Mouse (Mus musculus) adrenal gland, postnatal 14 days (tissue): ENCODE results near the gene Veph1. TPM values are rescaled to one million over a fixed set of nuclear protein-coding genes. Genes with fewer than 3 reads are reported as not detected.

Experiments
- DNase-seq: peaks from one replicate; pipeline ENCODE4 v3.0.0; 2021; ENCODE audit warnings: mixed read lengths
- total RNA-seq: library from RNA; stranded (reverse); gene quantifications from 2 replicates; pipeline ENCODE4 v1.2.3, GENCODE M21; 2021

The Veph1 gene
- total RNA-seq, 1 experiment from 2014 or later, result not detected

DNA sequence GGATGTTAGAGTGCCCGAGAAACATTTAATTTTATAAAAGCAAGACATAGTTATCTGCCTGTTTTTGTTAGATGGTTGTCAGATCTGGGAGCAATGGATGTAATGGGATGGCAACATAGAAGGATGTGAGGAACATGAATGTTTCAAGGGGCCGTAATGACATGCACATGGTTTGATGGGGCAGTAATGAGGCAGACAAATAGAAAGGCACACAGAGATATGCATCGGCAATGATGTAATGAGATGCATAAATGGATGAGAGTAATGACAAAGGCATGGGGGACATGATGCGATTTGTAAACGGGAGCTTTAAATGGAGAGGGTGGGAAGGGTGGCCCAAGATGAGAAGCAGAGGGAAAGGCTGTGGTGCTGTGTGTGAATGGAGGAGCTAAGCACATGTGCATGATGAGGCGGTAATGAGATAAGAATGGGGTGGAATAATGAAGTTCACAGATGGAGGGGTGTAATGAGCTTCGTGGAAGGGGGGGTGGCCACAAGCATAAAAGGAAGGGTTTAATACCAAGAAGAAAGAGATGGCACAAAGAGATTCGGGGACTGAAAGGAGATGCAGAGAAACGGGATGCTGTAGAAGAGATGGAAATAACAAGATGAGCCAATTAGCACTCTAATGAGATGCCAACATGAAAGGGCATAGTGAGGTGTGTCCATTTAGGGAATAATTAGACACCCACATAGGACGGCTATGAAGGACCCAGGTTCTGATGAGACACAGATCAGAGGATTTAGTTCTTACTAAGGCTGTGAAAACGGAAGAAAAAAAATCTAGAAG, 194.6 kb downstream of the Veph1 start:
- DNase-seq, result no peak

DNA sequence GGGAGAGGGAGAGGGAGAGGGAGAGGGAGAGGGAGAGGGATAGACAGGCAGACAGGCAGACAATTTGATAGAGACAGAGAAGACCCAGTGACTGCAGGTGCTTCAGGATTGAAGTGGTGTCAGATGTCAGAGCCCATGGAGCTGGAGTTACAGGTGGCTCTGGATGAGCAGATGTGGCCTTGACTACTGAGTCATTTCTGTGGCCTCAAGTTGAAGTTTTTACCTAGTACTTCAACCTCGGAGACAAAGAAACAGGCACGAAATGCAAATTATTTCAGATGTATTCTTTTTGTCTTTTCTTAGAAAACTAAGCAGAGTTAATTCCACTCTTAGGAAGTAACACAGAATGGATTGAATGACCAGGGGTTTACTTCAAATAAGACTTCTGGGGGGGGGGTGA, 195.6 kb downstream of the Veph1 start:
- DNase-seq, result no peak

DNA sequence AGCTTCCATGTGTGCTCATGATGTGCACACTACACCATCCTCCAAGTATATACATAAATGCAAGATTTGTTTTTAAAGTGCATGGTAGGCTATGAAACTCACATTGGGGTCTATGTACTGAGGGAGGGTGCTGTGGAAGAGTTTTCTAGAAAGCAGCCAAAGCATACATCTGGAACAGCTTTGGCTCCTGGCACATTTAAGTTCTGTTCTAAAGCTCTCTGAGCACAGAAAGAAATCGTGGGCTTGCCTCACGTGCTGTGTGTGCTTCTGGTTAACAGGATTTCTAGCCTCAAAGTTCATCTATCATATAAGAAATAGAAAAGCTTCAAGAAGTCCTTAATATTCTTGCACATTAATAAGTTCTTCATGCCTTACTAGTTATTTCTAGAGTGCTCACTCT, 204.9 kb downstream of the Veph1 start:
- no peak for DNase-seq

DNA sequence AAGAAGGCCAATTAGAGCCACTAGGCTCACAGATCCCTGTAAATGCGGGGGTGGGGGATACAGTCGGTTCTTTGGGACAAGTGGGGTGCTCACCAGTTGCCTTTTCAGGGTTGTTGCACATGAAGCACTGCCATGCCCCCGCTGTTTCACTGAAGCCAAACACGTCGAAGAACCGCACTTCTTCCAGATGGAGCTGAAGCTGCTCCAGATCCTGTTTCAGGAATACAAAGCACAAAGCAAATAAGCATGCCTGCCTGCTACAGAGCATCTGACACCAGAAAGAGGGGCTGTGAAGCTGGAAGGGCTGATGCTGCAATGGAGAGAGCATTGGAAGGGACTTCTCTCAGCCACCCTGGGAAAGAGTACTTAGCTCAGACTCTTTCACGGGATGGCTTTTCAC, 209.0 kb downstream of the Veph1 start:
- DNase-seq, result no peak

DNA sequence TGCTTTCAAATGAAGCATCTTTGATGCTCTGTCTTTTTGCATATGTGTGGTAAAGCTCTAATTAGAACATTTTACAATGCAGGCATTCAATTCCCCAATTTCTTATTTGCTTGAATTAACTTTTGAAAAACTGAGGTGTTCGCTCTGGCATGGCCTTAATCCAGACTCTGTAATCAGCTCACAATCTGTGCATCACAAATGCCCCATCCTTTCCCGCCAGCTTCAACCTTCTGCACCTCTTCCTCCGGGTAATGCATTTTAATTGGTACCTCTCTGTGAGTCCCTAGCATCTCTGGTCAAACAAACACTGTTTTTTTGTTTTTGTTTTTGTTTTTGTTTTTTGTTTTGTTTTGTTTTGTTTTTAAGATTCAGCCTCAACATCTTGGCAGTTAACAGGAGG, 212.8 kb downstream of the Veph1 start:
- DNase-seq, result no peak

DNA sequence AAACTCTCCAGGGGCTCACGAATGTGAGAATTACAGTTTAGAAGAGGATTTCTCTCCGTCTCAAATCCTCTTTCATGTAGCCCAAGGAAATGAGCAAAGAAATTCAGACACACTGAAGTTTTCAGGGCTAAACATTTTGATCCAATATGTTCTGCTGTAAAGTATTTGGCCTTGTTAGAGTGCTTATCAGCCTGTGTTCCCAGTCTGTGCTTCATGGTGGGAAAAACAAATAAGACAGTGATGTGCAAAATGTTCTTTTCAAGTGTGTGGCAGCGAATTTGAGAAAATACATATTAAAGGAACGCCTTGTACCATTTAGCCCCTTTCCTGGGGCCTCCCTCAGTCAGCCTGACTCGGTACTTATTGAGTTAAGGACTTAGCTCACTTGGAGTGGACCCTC, 213.2 kb downstream of the Veph1 start:
- DNase-seq, result no peak

DNA sequence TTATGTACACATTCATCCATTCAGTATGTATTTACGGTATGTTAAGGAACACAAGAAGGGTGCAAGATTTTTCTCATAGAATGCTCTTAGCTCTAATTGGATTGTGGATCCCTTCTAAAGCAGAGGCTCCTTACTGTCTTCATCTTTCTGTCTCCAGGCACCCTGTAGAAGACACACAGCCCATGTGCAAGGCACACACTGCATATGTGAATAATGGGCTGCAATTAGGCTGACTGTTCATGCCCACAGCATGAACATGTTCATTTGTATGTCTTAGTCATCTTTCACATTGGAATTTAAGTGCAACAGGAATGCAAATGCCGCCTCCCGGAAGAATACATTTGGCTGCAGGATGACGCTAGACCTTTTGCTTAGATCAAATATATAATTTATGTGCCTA, 213.7 kb downstream of the Veph1 start:
- DNase-seq, result no peak

DNA sequence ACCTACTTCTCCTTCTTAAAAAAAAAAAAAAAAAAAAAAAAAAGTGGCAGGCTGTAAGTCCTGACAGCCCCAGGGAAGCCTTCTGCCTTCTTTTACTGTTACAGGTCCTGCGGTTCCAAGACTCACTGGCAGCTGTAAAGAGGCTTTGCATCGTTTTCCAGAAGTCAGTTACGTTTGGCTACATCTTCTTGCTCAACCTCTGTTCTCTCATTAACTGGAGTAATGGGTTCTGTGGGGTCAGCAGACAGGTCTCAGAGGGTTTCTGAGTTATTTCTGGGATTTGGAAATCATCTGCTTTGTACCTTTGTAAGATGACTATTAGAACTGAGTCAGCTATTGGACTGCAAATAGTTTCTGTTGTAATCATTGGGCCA, 215.3 kb downstream of the Veph1 start:
- peak; percentile 5 for DNase-seq

DNA sequence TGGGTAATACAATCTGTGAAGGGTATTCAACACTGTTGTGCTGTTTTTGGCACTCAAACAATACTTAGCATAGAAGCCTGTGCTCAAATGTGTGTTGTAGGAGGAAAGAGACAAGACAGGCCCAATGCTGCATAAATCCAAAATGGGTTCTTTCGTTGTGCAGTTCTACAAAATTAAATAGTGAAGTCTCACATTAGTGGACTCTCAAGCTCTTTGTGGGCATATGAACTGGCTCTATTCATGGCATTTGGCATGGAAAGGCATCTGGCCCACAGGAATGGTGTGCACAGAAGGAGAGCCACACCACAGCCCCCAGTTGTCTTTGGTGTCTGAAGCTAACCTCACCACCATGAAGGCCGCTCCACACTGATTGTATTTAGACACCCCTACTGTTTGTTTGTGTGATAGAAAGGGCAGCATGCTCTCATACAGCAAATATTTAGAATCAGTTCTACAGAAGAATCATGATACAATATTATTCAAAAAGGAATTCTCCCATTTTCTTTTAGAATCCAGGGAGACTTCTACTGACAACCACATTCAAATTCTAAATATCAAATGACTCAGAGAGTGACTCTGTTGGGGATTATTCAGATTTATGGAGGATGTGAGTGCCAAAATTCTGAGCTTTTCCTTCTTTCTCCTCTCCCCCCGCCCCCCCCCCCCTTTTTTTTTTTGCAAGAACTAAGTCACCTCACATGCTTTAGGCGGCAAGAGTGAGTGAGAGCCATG, 215.8 kb downstream of the Veph1 start:
- DNase-seq, result no peak

DNA sequence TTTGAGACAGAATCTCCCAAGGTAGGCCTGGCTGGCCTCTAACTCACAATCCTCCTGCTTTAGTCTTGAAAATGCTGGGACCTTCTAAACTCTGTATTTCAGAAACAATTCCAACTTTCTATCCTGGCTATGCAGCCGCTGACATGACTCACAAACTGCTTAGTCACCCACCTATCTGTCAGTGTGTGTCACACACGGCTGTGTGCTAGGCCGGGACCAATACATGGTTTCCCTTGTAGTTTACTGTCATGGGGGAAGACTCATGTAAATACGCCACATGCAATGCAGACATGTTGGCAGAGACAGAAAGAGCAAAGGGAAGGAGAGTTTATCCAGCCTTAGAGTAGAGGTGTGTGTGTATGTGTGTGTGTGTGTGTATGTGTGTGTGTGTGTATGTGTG, 216.8 kb downstream of the Veph1 start:
- DNase-seq, result peak; percentile 49

DNA sequence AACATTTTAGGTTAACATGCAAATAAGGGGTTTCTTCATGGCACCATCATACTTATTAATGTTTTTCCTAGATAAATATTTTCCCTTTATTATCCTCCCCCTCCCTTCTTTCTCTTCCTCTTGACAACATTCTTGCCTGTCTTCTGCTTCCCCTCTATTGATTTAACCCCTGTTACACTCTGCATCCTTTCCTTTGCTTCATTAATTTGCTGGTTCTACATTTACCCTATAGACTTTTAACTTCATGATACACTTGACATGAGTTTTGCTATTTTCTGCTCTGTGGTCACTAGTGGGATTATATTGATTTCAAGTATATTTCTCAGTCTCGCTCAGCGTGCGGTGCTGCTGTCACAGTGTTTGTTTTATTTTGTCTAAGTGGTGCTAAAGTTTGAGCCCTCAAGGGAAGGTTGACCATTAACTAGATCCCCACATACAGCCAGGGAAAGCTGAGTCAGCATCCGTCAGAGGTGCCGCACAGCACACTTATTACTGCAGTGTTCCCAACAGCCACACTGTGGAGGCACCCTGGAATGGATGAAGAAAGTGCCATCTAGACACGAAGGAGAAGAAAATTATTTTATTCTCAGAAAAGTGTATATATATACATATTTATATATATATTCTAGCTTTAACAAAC, 217.6 kb downstream of the Veph1 start:
- DNase-seq, result no peak

DNA sequence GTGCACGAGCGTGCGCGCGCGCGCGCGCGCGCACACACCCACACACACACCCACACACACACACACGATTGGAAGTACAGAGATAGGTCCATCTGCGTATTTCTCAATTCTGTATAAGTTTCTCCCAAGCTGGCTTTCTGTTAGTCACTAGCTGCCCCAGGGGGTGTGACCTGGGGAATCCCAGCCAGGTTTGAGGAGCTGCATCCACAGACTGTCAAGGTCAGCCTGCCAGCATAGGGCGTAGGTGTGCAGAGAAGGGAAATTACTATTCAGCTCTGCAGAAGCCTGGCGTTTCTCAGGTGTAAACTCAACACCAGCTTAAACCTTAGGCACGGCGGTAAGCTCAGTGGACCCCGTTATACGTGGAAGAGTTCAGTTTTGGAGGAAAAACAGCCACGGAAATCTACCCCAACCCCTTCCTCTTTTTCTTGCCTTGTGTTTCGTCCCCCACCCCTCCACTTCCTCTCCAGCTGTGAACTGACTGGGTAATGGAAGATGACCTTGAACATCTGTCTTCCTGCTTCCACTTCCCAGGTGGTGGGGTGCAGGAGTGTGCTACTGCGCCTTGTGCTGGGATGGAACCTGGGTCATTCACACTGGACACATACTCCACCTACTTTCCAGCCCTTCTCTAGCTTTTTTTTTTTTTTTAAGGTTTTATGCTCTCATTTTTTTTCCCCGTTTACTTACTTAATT, 218.5 kb downstream of the Veph1 start:
- peak; percentile 66 for DNase-seq

DNA sequence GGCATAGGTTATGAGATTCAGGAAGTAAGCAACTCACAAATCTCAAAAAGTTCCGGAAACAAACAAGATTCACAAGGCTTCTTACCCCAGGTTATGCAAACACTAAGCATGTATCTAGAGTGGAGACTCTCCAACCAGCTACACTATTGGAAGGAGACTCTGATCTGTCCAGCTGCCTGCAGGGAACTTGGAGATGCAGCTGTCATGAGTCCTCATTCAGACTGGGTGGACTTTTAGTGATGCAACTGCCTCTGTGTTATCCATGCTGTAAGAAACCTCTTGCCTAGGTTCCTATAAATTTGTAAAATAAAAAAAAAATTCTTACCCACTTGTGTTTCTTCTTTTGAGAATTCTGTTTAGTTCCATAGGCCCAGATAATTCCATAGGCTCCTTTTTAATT, 226.4 kb downstream of the Veph1 start:
- DNase-seq, result no peak

DNA sequence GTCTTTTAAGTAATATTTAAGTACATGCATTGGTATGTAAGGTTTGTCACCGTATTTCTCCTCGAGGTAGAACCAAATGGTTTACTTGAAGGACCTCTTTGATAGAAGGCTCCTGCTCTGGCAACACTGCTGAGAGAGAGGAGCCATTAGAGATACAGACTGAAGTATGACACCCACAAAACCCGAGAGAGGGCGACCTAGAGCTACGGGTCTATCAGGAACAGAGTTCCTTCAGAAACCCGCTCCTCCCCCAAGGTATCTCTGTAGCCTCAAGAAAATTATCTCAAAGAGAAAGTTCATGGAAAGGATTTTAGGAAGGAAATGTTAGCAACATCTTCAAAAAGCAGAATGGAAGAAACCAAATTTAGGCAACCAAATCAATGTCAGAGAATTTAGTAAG, 232.8 kb downstream of the Veph1 start:
- peak; percentile 51 for DNase-seq

DNA sequence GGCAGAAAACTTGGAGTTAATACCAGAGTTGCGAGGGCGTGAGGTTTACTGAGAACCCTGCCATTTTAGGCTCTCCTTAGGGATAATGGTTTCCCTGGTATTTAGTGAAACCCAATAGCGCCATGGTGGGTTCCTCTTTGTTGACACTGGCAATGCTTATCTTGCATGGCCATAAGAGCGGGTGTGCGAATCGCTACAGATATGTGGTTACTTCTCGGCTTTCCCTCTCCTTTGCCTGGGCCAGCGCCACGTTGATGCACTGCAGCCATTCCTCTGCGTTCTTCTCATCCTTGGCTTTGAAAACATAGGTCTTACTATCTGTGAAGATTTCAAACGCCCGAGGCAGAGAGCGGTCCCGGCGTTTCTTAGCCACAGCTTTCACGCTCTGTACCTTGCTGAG, 239.7 kb downstream of the Veph1 start:
- no peak for DNase-seq

DNA sequence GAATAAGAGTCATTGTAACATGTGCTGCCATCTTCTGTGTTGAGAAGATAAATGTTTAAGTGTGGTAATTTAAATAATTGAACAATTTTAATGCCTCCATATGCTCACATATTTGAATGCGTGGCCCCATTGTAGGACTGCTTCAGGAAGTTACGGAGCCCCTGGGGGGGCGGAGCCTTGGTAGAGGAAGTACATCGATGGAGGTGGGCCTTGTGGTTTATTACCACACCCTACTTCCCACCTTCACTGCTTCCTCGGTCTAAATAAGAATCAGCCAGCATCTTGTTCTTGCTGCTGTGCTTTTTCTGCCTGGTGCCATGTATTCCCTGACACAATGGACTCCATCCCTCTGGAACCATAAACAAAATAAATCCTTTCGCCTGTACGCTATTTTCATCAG, 241.0 kb downstream of the Veph1 start:
- DNase-seq, result no peak

DNA sequence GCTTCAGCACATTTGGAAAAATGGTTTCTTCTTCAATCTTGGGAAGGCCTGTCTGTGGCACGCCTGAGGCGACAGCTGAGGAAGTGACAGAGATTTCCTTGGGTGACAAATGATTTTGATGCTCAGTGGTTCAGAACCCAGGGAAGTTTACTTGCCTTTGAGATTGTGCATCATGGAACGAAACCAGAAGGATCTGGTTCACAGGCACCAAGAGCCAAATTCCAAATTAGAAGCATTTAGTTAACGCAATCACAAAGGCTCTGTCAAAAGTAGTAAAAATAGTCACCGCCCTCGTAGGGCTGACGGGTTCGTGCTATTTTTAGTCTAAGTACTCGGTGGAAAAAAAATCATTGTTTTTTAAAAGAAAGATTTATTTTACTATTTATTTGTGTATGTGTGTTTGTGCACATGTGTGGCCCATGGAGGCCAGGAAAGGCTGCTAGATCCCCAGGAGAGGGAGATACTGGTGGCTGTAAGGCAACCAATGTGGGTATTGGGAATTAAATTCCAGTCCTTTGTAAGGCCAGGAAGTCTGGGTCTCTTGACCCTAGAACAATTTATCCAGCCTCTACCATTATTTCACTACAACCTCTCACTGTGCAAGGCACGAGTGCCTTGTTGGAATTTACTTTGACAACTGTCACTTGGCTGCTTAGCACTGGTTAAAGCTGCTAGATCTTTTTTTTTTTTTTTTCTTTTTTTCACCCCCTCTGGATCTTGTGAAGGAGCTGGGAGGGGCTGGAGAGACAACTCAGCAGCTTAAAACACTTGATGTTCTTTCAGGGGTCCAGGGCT, 246.3 kb downstream of the Veph1 start:
- DNase-seq, result no peak

DNA sequence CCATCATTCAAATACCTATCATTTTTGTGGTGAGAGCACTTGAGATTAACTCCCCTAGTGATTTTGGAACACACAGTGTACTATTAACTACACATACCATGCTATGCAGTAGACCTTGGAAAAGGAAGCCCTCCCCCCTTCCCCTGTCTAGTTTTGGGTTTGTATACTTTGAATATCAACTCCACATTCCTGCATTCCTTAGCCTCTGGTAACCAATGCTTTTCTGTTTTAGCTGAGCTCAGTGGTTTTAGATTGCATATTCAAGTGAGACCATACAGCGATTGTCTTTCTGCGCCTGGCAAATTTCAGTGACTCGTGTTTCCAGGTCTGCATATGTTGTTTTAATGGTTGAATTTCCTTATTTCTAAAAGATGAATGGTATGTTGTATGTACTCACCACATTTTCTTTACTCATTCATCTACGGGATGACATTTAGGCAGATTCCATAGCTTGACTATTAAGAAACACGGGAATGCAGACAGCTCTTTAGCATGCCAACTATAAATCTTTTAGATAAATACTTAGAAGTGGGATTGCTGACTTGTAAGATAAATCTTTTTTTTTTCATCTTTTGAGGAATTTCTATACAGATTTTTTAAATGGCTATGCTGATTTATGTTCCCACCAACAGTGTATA, 255.7 kb downstream of the Veph1 start:
- no peak for DNase-seq

DNA sequence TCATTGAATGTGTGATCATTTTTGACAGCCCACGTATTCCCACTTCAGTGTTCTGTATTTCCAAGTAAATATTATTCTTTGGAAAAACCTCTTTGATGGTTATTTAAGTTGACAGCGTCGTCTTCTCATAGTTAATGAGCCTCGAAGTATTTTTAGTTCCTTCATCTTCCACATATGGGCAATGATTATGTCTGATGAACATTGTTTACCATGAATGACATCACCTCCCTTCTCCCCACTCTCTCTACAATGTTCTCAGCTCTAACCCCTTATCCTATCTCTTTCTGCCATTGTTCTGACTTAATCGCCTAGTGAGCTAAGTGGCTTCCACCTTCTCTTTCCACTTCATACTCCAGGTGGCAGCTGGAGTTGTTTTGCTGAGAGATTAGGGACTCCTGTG, 261.4 kb downstream of the Veph1 start:
- no peak for DNase-seq

DNA sequence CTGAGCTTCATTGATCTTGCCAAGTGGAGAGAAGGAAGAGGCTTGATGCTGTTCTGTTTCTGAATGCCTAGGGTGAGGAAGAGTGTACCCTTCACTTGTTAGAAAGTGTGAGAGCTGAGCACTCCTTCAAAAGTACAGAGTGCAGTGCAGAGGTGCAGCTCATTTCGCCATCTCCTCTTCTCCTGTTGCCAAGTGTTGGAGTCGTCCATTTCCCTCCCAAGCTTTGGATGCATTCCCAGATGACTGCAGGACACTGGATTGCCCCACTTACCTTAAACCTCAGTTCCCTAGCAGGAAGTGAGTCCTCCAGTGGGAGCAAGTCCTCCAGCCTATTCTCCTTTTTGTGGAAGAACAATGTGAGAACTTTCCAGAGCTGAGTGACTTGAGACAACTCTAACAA, 263.3 kb downstream of the Veph1 start:
- peak; percentile 34 for DNase-seq

DNA sequence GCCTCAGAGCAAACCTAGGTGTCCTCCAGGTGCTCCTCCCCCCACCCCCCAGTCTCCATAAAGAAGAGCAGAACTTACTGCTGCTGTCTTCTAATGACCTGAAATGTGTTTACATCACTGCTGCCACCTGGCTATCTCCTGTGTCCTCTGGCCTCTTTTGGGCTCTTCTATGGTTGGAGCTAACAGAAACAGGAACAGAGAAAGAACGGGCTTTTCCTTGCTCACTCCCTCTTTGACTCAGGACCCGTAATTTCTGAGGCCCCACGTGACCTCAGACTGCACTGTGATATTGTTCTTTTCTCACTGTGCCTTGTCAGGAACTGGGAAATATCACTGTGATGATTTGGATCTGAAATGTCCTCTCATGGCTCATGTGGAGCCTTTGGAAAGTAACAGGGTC, 271.2 kb downstream of the Veph1 start:
- DNase-seq, result no peak
